Mouse (Mus musculus): ENCODE results near the gene Pknox1. TPM values are rescaled to one million over a fixed set of nuclear protein-coding genes. Genes with fewer than 3 reads are reported as not detected.
"Not testable (repeated sequence)": the region's sequence is repeated elsewhere in the genome, so short reads cannot be mapped to it uniquely, and the experiment has no call there.

The Pknox1 gene
- polyA plus RNA-seq, 1 experiment from 2014 or later, result 22.7 TPM

- H3K27me3 ChIP-seq (ENCODE audit: control insufficient read depth, insufficient read depth, low read length), result no peaks in the 10 kb centered on the region
- ATAC-seq (ENCODE audit: low FRiP score) (no peak), DNase-seq (ENCODE audit: low spot score, missing footprints) (no peak)
- 90% methylated on average over 9 of the region's 9 CpGs for WGBS
- H3K4me1 ChIP-seq (ENCODE audit: control insufficient read depth, insufficient read depth, low read length), result peaks cover 4% of the 10 kb centered on the region; the same call in 1 of the 2 replicates
- H3K4me2 ChIP-seq, result no peak overlapping the region
- H3K27ac ChIP-seq (ENCODE audit: low read depth, low read length), result no peak overlapping the region
- no peaks in the 10 kb centered on the region for H3K9me3 ChIP-seq (ENCODE audit: control insufficient read depth, low read length)
- H3K9ac ChIP-seq (ENCODE audit: low read length), result no peak overlapping the region
- no peak overlapping the region for H3K4me3 ChIP-seq (ENCODE audit: low read depth, low read length)
- H3K36me3 ChIP-seq (ENCODE audit: control insufficient read depth, insufficient read depth, low read length), result no peaks in the 10 kb centered on the region
Measured at GRCm38 (mm10) chr17:31546444-31547196, 17.9 kb upstream of the Pknox1 start.

DNA sequence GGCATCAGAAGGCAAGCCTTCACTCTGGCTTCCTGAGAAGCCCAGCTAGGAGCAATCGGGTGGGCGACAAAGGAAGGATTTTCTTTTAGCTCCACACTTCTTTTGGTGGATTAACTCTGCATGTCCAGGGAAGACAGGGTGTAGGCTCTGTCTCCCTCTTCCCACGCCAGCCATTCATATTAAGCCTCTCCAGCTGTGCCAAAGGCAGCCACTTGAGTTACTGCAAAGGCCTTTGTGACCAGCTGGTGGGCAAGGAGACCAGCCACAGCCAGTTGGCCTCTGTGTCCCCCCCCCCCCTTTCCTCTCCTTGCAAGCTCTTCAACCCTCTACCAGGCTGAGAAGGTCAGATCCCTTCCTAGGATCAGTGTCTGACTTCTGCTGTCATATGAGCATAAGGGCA, 16.6 kb upstream of the Pknox1 start:
- no peak overlapping the region for H3K4me3 ChIP-seq (ENCODE audit: low read depth, low read length)
- H3K4me1 ChIP-seq (ENCODE audit: control insufficient read depth, insufficient read depth, low read length), result peaks cover 4% of the 10 kb centered on the region; the same call in 1 of the 2 replicates
- no peak overlapping the region for H3K27ac ChIP-seq (ENCODE audit: low read depth, low read length)
- no peaks in the 10 kb centered on the region for H3K27me3 ChIP-seq (ENCODE audit: control insufficient read depth, insufficient read depth, low read length)
- no peaks in the 10 kb centered on the region for H3K36me3 ChIP-seq (ENCODE audit: control insufficient read depth, insufficient read depth, low read length)
- DNase-seq (ENCODE audit: low spot score, missing footprints) (no peak), ATAC-seq (ENCODE audit: low FRiP score) (no peak)
- no peak overlapping the region for H3K9ac ChIP-seq (ENCODE audit: low read length)
- H3K9me3 ChIP-seq (ENCODE audit: control insufficient read depth, low read length), result no peaks in the 10 kb centered on the region
- WGBS, result 23% methylated on average over 3 of the region's 3 CpGs
- H3K4me2 ChIP-seq, result no peak overlapping the region

GRCm38 (mm10) chr17:31549389-31549788, 15.1 kb upstream of the Pknox1 start:
- DNase-seq (ENCODE audit: low spot score, missing footprints) (no peak), ATAC-seq (ENCODE audit: low FRiP score) (no peak)
- no peaks in the 10 kb centered on the region for H3K9me3 ChIP-seq (ENCODE audit: control insufficient read depth, low read length)
- H3K9ac ChIP-seq (ENCODE audit: low read length), result no peak overlapping the region
- H3K4me1 ChIP-seq (ENCODE audit: control insufficient read depth, insufficient read depth, low read length), result peaks cover 4% of the 10 kb centered on the region; the same call in 1 of the 2 replicates
- H3K4me2 ChIP-seq, result no peak overlapping the region
- no peaks in the 10 kb centered on the region for H3K36me3 ChIP-seq (ENCODE audit: control insufficient read depth, insufficient read depth, low read length)
- H3K4me3 ChIP-seq (ENCODE audit: low read depth, low read length), result no peak overlapping the region
- no peaks in the 10 kb centered on the region for H3K27me3 ChIP-seq (ENCODE audit: control insufficient read depth, insufficient read depth, low read length)
- WGBS, result 75% methylated on average over 8 of the region's 8 CpGs
- H3K27ac ChIP-seq (ENCODE audit: low read depth, low read length), result no peak overlapping the region

- not testable (repeated sequence) for H3K27me3 ChIP-seq (ENCODE audit: control insufficient read depth, insufficient read depth, low read length); H3K4me2 ChIP-seq; ATAC-seq (ENCODE audit: low FRiP score); H3K4me3 ChIP-seq (ENCODE audit: low read depth, low read length); H3K9me3 ChIP-seq (ENCODE audit: control insufficient read depth, low read length); H3K9ac ChIP-seq (ENCODE audit: low read length); H3K36me3 ChIP-seq (ENCODE audit: control insufficient read depth, insufficient read depth, low read length); DNase-seq (ENCODE audit: low spot score, missing footprints); H3K4me1 ChIP-seq (ENCODE audit: control insufficient read depth, insufficient read depth, low read length); H3K27ac ChIP-seq (ENCODE audit: low read depth, low read length)
- 94% methylated on average over 23 of the region's 23 CpGs for WGBS
Measured at GRCm38 (mm10) chr17:31552601-31553000, 11.9 kb upstream of the Pknox1 start.

- H3K27ac ChIP-seq (ENCODE audit: low read depth, low read length), result no peak overlapping the region
- no peaks in the 10 kb centered on the region for H3K9me3 ChIP-seq (ENCODE audit: control insufficient read depth, low read length)
- DNase-seq (ENCODE audit: low spot score, missing footprints) (no peak), ATAC-seq (ENCODE audit: low FRiP score) (no peak)
- no peaks in the 10 kb centered on the region for H3K4me1 ChIP-seq (ENCODE audit: control insufficient read depth, insufficient read depth, low read length)
- H3K27me3 ChIP-seq (ENCODE audit: control insufficient read depth, insufficient read depth, low read length), result no peaks in the 10 kb centered on the region
- H3K4me2 ChIP-seq, result no peak overlapping the region
- WGBS, result 64% methylated on average over 4 of the region's 4 CpGs
- no peak overlapping the region for H3K4me3 ChIP-seq (ENCODE audit: low read depth, low read length)
- no peak overlapping the region for H3K9ac ChIP-seq (ENCODE audit: low read length)
- H3K36me3 ChIP-seq (ENCODE audit: control insufficient read depth, insufficient read depth, low read length), result no peaks in the 10 kb centered on the region
Measured at GRCm38 (mm10) chr17:31556253-31556652, 8.3 kb upstream of the Pknox1 start.

- WGBS, result 73% methylated on average over 11 of the region's 11 CpGs
- DNase-seq (ENCODE audit: low spot score, missing footprints) (no peak), ATAC-seq (ENCODE audit: low FRiP score) (no peak)
- Histone ChIP-seq H3K4me1 (ENCODE audit: control insufficient read depth, insufficient read depth, low read length) (no peaks in the 10 kb centered on the region), H3K27ac (ENCODE audit: low read depth, low read length) (no peak overlapping the region), H3K27me3 (ENCODE audit: control insufficient read depth, insufficient read depth, low read length) (no peaks in the 10 kb centered on the region), H3K4me2 (no peak overlapping the region), H3K36me3 (ENCODE audit: control insufficient read depth, insufficient read depth, low read length) (no peaks in the 10 kb centered on the region), H3K9me3 (ENCODE audit: control insufficient read depth, low read length) (no peaks in the 10 kb centered on the region), H3K9ac (ENCODE audit: low read length) (no peak overlapping the region), H3K4me3 (ENCODE audit: low read depth, low read length) (no peak overlapping the region)
Measured at GRCm38 (mm10) chr17:31557124-31557880, 7.2 kb upstream of the Pknox1 start.

DNA sequence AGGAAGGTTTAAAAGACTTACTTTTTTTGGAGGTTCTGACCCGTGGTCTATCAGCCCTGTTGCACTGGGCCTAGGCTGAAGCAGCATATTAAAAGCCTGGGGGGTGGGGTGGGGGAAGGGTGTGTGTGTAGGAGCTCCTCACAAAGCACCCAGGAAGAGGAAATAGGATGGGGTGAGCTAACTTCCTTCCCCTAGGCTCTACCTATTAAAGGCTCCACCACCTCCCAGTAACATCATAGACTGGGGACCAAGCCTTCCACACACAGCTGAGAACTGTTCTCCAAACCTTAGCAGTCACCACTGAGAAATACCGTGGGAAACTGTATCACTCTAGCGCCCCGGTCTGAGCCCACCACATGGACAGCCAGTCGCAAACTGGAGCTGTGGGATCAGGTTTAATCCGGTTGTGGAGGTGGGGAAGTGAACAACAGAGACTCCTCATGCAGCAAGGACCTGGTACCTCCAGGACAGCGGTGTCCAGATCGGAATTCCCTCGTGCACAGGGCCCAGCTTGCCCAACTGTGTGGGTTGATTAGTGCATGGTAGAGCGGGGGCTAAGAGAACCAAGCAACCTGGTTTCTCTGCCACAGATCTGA, 6.5 kb upstream of the Pknox1 start:
- 81% methylated on average over 10 of the region's 10 CpGs for WGBS
- H3K9ac ChIP-seq (ENCODE audit: low read length), result no peak overlapping the region
- H3K4me1 ChIP-seq (ENCODE audit: control insufficient read depth, insufficient read depth, low read length), result no peaks in the 10 kb centered on the region
- no peaks in the 10 kb centered on the region for H3K36me3 ChIP-seq (ENCODE audit: control insufficient read depth, insufficient read depth, low read length)
- no peaks in the 10 kb centered on the region for H3K27me3 ChIP-seq (ENCODE audit: control insufficient read depth, insufficient read depth, low read length)
- no peak overlapping the region for H3K4me3 ChIP-seq (ENCODE audit: low read depth, low read length)
- no peak overlapping the region for H3K4me2 ChIP-seq
- ATAC-seq (ENCODE audit: low FRiP score) (no peak), DNase-seq (ENCODE audit: low spot score, missing footprints) (no peak)
- H3K9me3 ChIP-seq (ENCODE audit: control insufficient read depth, low read length), result no peaks in the 10 kb centered on the region
- no peak overlapping the region for H3K27ac ChIP-seq (ENCODE audit: low read depth, low read length)

DNA sequence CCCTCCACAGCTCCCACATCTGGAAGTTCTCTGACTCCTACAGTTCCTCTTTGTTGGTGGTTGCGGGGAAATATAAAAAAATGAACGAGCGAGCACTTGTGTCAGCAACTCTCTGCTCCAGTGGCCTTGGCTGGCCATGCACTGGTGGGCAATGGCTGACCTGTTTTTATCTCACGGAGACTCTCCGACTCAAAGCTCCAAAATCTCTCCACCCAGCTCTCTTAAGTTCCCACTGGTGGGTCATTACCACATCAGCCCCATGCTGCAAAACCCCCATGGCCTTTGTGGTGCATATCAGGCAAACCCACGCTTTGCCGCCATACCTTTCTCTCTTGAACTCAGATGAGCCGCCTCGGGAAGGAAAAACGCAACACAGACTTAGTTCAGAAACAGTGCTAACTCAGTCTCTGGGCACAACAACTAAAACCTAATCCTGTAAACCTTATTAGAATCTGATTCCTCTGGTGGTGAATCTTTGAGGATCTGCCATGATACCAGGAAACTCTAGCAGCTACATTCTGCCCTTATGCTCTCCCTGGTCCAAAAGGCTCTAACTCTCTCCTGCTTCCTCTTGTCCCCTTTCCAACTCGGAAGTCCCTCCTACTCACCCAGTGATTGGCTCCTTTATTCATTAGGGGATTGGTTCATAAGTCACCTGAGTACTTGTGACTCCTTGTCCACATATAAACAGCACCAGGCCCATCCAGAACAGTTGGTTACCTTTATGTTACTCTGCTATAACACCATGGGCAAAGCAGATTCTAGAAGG, 5.3 kb upstream of the Pknox1 start:
- Histone ChIP-seq H3K36me3 (ENCODE audit: control insufficient read depth, insufficient read depth, low read length) (no peaks in the 10 kb centered on the region), H3K4me1 (ENCODE audit: control insufficient read depth, insufficient read depth, low read length) (peaks cover 5% of the 10 kb centered on the region), H3K4me3 (ENCODE audit: low read depth, low read length) (no peak overlapping the region), H3K27ac (ENCODE audit: low read depth, low read length) (no peak overlapping the region), H3K27me3 (ENCODE audit: control insufficient read depth, insufficient read depth, low read length) (no peaks in the 10 kb centered on the region), H3K4me2 (no peak overlapping the region), H3K9me3 (ENCODE audit: control insufficient read depth, low read length) (no peaks in the 10 kb centered on the region), H3K9ac (ENCODE audit: low read length) (no peak overlapping the region)
- 92% methylated on average over 11 of the region's 11 CpGs for WGBS
- no peak for DNase-seq (ENCODE audit: low spot score, missing footprints)
- ATAC-seq (ENCODE audit: low FRiP score), result no peak

All from midbrain, embryonic 11.5 days (tissue).